Mouse (Mus musculus) midbrain, embryonic 15.5 days (tissue): Measurements from ENCODE around the gene Ankrd31. TPM values are rescaled to one million over a fixed set of nuclear protein-coding genes. Genes with fewer than 3 reads are reported as not detected.
A peak's percentile ranks its signal among the peaks of the same experiment; 100 is the strongest.
"Not testable (repeated sequence)": the region's sequence is repeated elsewhere in the genome, so short reads cannot be mapped to it uniquely, and the experiment has no call there.

Source experiments
- ATAC-seq: fragments of 200-750 bp; cut with Nextera tagmentation; replicated peaks from 2 replicates; pipeline ENCODE4 v1.8.0; 2017; ENCODE audit warnings: moderate TSS enrichment
- H3K27ac ChIP-seq: fragments of 300-500 bp; sonication (generic); 2 replicates; pipeline ENCODE4 v1.5.1; 2015; ENCODE audit warnings: mild to moderate bottlenecking, inconsistent platforms
- H3K27me3 ChIP-seq: fragments of 300-500 bp; sonication (generic); replicated peaks from 2 replicates; pipeline ENCODE4 v1.6.1; 2015; ENCODE audit warnings: inconsistent platforms
- H3K36me3 ChIP-seq: fragments of 300-500 bp; sonication (generic); replicated peaks from 2 replicates; pipeline ENCODE4 v1.6.1; 2015; ENCODE audit warnings: inconsistent platforms
- H3K4me1 ChIP-seq: fragments of 300-500 bp; sonication (generic); 2 replicates; pipeline ENCODE4 v1.6.1; 2015; ENCODE audit warnings: inconsistent platforms
- H3K4me2 ChIP-seq: fragments of 300-500 bp; sonication (generic); 2 replicates; pipeline ENCODE4 v1.6.1; 2015; ENCODE audit warnings: inconsistent platforms, mild to moderate bottlenecking, moderate library complexity
- H3K4me3 ChIP-seq: fragments of 300-500 bp; sonication (generic); 2 replicates; pipeline ENCODE4 v1.5.1; 2015; ENCODE audit warnings: mild to moderate bottlenecking, inconsistent platforms
- H3K9ac ChIP-seq: fragments of 300-500 bp; sonication (generic); 2 replicates; pipeline ENCODE4 v1.6.1; 2015; ENCODE audit warnings: mild to moderate bottlenecking, inconsistent platforms
- H3K9me3 ChIP-seq: fragments of 300-500 bp; sonication (generic); 2 replicates; pipeline ENCODE4 v1.6.1; 2016; ENCODE audit warnings: inconsistent platforms
- WGBS: fragments of 180-500 bp; shearing (Covaris S2); methylation state at CpG from one replicate; pipeline ENCODE4 v1.1.7; 2015; ENCODE audit warnings: mixed read lengths; 5-methylcytosine and 5-hydroxymethylcytosine counted together
- polyA plus RNA-seq: library from polyadenylated mRNA; unstranded; fragments of >200 nt; fragmentation: Nextera tagmentation; extraction: Ambion mirVana; gene quantifications from 2 replicates; pipeline ENCODE4 v1.2.1, GENCODE M21; 2015

The Ankrd31 gene
- polyA plus RNA-seq, 1 experiment from 2014 or later = 0.06 TPM

DNA sequence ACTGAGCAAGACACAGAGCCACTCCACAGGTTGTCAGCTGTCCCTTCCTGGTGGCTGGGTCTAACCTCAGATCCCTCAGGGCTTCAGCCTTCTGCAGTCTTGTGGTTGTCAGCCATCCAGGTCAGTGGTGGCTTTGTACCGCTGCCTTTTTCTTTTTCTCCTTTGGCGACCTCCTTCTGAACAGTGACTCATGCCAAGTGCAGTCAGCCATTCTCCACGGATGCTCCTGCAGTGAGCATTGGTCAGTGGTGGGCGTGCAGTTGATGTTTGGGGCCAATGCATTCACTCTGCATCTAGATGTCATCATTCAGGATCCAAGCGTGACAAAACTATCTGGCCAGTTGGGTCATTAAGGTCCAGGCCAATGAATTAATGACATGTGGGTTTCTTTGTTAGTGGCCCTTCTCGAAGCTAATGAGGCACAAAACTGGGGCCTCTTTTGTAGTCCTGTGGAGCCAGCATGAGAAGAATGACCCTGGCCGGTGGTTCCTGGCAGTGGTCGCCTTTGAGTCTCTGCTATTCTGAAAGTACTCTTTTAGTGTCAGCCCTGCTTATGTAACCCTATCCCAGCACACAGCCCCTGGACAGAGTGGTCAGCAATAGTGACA is 180.5 kb downstream of the Ankrd31 start:
- no peak overlapping the region for H3K9ac ChIP-seq
- H3K9me3 ChIP-seq = no peaks in the 10 kb centered on the region
- H3K36me3 ChIP-seq = no peaks in the 10 kb centered on the region
- 19% methylated on average over 8 of the region's 8 CpGs for WGBS
- no peak overlapping the region for H3K4me3 ChIP-seq
- no peak overlapping the region for H3K4me2 ChIP-seq
- H3K4me1 ChIP-seq = peaks cover 14% of the 10 kb centered on the region
- H3K27ac ChIP-seq = no peak overlapping the region
- H3K27me3 ChIP-seq = peaks cover 26% of the 10 kb centered on the region
- ATAC-seq = no peak

DNA sequence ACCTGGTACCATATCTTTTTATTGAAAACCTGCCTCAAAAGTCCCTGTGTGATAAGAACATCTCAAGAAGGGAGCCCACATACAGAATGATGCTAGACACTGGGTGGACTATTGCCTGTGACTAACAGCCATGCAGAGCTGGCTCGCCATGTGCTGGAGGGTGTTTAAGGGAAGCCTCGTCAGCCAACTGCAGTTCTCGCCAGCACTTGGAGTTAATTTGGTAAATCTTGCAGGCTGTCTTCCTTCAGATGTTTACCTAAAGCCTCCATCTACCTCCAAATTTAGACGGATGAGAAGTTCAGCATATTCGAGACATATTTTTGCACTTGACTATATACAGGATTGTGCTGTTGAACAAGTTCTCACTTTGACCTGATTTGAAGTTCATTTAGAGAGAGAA is 184.7 kb downstream of the Ankrd31 start:
- H3K4me1 ChIP-seq = no peaks in the 10 kb centered on the region
- H3K27ac ChIP-seq = no peak overlapping the region
- no peak for ATAC-seq
- no peaks in the 10 kb centered on the region for H3K36me3 ChIP-seq
- no peak overlapping the region for H3K9ac ChIP-seq
- no peaks in the 10 kb centered on the region for H3K27me3 ChIP-seq
- H3K4me2 ChIP-seq = no peak overlapping the region
- H3K9me3 ChIP-seq = no peaks in the 10 kb centered on the region
- WGBS = 90% methylated on average over 5 of the region's 5 CpGs
- H3K4me3 ChIP-seq = no peak overlapping the region

DNA sequence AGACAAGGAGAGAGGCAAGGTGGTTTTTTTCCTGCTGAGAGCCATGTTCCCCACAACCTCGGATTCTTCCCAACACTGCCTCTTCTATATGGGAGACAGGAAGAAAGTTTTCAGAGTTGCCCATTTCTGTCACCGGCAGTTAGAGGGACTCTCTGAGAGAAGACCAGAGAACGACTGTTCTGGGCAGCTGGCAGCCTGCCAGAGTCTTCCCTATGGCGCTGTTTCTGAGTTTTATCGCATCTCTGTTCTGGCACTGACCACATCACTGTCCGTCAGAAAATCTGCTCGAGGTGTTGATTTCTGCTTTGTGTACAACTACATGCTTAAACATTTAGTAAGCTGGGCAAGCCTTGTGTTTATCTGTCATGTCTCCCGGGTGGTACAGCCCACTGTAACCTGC is 185.3 kb downstream of the Ankrd31 start:
- no peak overlapping the region for H3K4me2 ChIP-seq
- H3K27me3 ChIP-seq = no peaks in the 10 kb centered on the region
- H3K36me3 ChIP-seq = no peaks in the 10 kb centered on the region
- ATAC-seq = no peak
- no peaks in the 10 kb centered on the region for H3K9me3 ChIP-seq
- 70% methylated on average over 8 of the region's 8 CpGs for whole genome bisulfite sequencing
- no peaks in the 10 kb centered on the region for H3K4me1 ChIP-seq
- no peak overlapping the region for H3K9ac ChIP-seq
- H3K27ac ChIP-seq = no peak overlapping the region
- H3K4me3 ChIP-seq = no peak overlapping the region

DNA sequence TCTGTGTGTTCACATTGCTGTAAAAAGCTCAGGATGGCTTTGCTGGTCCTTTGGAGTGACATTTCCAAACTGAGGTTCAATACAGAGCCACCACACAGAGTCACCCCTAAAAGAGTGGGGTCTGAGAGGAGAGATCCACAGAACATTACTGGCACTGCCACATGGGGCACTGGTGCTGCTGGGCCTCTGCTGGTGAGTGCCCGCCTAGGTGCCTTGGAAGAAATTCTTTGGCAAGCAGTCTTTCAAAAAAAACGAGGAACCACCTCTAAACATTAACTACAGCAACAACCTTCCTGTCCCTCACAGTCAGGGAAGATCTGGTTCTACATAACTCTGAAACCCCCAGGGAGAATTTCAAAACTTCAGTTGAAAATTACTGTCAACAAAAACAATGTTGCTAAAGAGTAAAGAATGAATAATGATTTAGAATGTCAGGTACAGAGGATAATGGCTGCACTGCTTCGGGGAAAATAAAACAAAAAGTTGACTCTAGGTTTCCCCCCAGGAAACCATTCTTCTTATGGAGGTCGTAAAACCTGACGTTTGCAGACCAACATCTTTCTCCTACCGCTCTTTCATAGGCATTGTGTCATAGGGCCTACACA is 188.2 kb downstream of the Ankrd31 start:
- Histone ChIP-seq H3K27ac (no peak overlapping the region), H3K27me3 (no peaks in the 10 kb centered on the region), H3K4me1 (no peaks in the 10 kb centered on the region), H3K36me3 (no peaks in the 10 kb centered on the region), H3K4me3 (no peak overlapping the region), H3K4me2 (no peak overlapping the region), H3K9ac (no peak overlapping the region), H3K9me3 (no peaks in the 10 kb centered on the region)
- ATAC-seq = no peak
- 68% methylated on average over 6 of the region's 6 CpGs for WGBS

DNA sequence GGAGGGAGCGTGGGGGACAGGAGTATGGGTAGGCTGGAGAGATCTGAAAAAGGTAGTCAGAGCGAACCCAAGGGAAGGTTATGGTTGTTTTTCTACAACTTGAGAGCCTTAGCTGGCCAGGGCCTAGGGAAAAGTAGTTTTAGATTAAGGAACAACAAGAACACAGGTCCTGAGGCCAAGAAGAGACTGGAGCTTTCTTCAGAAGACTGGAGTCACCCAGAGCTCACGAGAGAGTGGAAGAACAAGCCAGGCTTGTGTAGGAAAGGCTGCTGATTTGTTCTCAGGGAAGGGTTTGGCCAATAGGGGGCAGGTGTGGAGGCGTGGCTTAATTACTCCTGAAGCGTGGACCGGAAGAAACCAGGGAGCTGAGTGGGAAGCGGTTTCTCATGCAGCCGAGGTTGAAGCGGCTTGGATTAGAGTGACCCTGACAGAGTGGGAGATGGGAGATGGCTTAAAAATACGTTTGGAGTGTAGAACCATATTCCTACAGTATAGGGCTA is 189.0 kb downstream of the Ankrd31 start:
- no peak for ATAC-seq
- H3K36me3 ChIP-seq = no peaks in the 10 kb centered on the region
- H3K9ac ChIP-seq = no peak overlapping the region
- H3K27me3 ChIP-seq = no peaks in the 10 kb centered on the region
- no peaks in the 10 kb centered on the region for H3K4me1 ChIP-seq
- H3K4me3 ChIP-seq = no peak overlapping the region
- H3K9me3 ChIP-seq = no peaks in the 10 kb centered on the region
- WGBS = 75% methylated on average over 10 of the region's 10 CpGs
- no peak overlapping the region for H3K4me2 ChIP-seq
- no peak overlapping the region for H3K27ac ChIP-seq

DNA sequence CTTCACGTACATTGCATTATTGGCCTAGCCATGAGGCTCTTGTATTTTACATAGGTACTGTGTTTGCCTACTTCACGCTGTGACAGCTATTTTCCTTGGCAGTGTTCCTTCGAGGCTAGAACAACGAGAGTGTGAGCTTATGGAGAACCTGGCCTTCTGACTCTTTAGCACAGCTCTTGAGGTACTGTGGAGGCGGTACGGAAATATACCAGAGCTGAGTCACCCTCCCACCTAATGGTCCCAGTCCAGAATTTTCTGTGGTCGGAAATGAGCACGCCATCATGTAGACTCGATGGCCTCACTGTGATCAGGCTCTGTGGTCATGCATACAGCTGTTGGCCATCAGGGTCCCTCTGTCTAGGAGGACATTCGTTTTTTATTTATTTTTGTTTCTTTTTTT is 191.6 kb downstream of the Ankrd31 start:
- H3K9ac ChIP-seq = no peak overlapping the region
- no peaks in the 10 kb centered on the region for H3K9me3 ChIP-seq
- 88% methylated on average over 10 of the region's 10 CpGs for WGBS
- no peak overlapping the region for H3K4me2 ChIP-seq
- H3K27ac ChIP-seq = no peak overlapping the region
- ATAC-seq = no peak
- no peaks in the 10 kb centered on the region for H3K36me3 ChIP-seq
- peaks cover 5% of the 10 kb centered on the region; the same call in 1 of the 2 replicates for H3K4me1 ChIP-seq
- no peaks in the 10 kb centered on the region for H3K27me3 ChIP-seq
- H3K4me3 ChIP-seq = no peak overlapping the region

DNA sequence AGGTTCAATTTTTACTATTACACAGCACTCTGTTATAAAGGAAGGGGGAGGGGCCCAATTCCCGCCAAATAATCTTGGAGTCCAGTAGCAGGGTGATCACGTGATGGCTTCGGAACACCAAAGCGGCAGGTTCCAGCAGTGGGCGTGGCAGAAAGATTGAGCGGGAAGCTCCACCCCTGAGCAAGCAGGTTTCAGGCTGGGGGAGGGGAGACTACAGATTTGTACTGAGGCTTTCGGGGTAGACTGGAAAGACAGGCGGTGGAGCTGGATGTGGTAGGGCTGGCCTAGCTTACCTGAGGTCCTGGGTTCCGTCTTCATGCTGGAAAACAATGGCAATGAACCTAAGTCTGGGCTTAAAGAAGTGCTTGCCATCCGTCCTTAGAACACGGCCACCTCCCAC is 193.4 kb downstream of the Ankrd31 start:
- not testable (repeated sequence) for H3K9ac ChIP-seq, H3K4me1 ChIP-seq, H3K27ac ChIP-seq, H3K4me3 ChIP-seq, H3K4me2 ChIP-seq, ATAC-seq, H3K9me3 ChIP-seq, H3K36me3 ChIP-seq, H3K27me3 ChIP-seq
- 88% methylated on average over 11 of the region's 11 CpGs for WGBS

DNA sequence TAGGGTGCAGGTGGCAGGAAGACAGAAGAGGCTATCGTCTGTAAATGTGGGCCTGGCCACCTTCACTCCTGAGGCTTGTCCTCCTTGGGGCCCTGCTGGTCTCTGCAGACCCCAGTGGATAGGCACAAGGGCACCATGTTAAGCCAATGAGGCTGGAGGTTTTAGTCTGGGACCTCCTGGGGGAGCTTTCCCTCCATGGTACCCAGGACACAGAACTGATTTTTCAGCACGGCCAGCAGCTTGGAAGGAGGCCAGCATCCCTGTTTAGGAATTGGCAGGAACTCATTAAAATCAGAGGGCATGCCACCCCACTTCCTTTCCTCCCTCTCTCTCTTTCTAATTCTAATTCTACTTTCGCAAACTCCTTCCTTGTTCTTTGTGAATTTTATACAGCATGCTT is 195.5 kb downstream of the Ankrd31 start:
- no peak for ATAC-seq
- no peak overlapping the region for H3K4me2 ChIP-seq
- peaks cover 5% of the 10 kb centered on the region; the same call in 1 of the 2 replicates for H3K4me1 ChIP-seq
- H3K27me3 ChIP-seq = no peaks in the 10 kb centered on the region
- 30% methylated on average over 3 of the region's 3 CpGs for WGBS
- H3K9me3 ChIP-seq = no peaks in the 10 kb centered on the region
- no peaks in the 10 kb centered on the region for H3K36me3 ChIP-seq
- no peak overlapping the region; the same call in 1 of the 2 replicates for H3K27ac ChIP-seq
- no peak overlapping the region for H3K4me3 ChIP-seq
- no peak overlapping the region for H3K9ac ChIP-seq

DNA sequence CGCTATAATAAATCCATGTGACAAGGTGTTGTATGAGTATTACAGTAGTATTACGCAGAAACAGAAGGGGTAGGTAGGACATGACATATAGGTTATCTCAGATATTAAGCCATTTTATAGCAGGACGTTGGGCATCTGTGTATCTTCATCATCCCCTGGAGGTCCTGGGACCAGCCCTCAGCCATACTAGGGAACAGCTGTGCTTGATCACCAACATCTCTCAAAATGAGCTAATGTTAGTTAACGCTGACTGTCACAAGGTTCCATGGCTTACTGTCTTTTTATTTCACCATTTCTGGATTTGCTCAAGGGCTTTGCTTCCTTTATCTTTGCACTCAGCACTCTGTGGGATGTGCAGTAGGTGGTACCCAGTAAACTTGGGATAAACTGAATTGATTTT is 197.7 kb downstream of the Ankrd31 start:
- no peak for ATAC-seq
- Histone ChIP-seq H3K9me3 (no peaks in the 10 kb centered on the region), H3K4me3 (no peak overlapping the region), H3K4me1 (peaks cover 5% of the 10 kb centered on the region; the same call in 1 of the 2 replicates), H3K27me3 (no peaks in the 10 kb centered on the region), H3K36me3 (no peaks in the 10 kb centered on the region), H3K9ac (no peak overlapping the region), H3K4me2 (no peak overlapping the region), H3K27ac (no peak overlapping the region)
- 91% methylated on average over 4 of the region's 4 CpGs for WGBS

DNA sequence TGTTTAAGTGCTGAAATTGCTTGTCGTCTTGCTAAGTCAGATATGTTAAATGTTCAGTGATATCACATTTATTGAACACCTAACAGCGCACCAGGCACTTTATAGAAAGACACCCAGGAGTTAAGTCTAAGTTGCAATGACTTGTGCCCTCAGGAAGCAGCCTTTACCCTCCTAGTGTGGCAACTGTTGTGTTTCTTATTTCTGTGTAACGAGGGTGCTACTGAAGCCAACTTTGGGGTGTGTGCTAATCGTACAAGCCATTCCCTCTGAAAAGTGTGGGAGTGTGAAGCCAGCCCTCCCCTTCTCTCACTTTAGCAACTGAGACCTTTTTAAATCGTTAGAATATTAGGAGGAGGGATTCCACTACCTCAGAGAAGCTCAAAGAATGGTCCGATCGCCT is 199.7 kb downstream of the Ankrd31 start:
- H3K4me3 ChIP-seq = no peak overlapping the region
- H3K4me2 ChIP-seq = no peak overlapping the region
- no peaks in the 10 kb centered on the region for H3K27me3 ChIP-seq
- peaks cover 11% of the 10 kb centered on the region; the same call in 1 of the 2 replicates for H3K4me1 ChIP-seq
- H3K36me3 ChIP-seq = no peaks in the 10 kb centered on the region
- no peak overlapping the region for H3K9ac ChIP-seq
- 91% methylated on average over 7 of the region's 7 CpGs for WGBS
- no peak for ATAC-seq
- no peaks in the 10 kb centered on the region for H3K9me3 ChIP-seq
- H3K27ac ChIP-seq = no peak overlapping the region

DNA sequence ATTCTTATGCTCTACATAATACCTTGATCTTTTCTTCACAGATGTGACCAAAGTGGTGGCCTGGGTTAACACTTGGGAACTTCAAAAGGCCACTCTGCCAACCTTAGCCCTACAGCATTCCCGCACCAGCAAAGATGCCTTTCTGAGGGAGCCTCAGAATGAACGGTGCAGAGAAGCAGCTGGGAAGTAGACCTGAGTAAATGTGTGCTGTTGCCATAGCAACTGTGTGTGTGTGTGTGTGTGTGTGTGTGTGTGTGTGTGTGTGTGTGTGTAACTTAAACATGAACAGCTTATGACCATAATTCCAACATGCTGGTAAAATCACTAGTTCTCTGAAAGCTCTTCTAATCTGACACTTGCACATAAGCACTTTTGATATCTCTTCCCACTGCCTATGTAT is 203.8 kb downstream of the Ankrd31 start:
- 27% methylated on average over 2 of the region's 2 CpGs for WGBS
- no peak overlapping the region for H3K27ac ChIP-seq
- no peaks in the 10 kb centered on the region for H3K36me3 ChIP-seq
- no peaks in the 10 kb centered on the region for H3K9me3 ChIP-seq
- H3K4me3 ChIP-seq = no peak overlapping the region
- ATAC-seq = peak; percentile 93
- no peaks in the 10 kb centered on the region for H3K27me3 ChIP-seq
- 0 out of 2 replicates have a peak, but pooled peaks cover 6% of the 10 kb centered on the region for H3K4me1 ChIP-seq
- no peak overlapping the region for H3K4me2 ChIP-seq
- H3K9ac ChIP-seq = no peak overlapping the region

DNA sequence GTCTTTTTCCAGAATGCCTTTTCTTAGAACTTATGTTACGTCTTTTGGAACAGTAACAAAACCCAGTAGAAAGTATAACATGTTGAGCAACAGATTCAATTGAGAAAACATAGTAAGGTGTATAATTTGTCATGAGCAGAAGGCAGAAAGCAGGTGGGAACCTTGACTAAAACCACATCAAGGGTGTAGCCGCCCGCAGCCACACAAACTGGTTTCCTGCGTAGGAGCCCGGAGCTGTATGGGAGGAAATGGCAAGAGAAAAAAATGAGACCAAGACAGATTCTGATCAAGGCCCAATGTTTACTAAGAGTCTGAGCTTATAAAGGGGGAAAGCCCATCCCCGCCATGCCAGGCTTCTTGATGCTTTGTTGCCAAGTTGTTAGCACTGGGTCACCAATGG is 208.4 kb downstream of the Ankrd31 start:
- WGBS = 95% methylated on average over 6 of the region's 6 CpGs
- Histone ChIP-seq H3K4me2 (no peak overlapping the region), H3K27me3 (no peaks in the 10 kb centered on the region), H3K9ac (no peak overlapping the region), H3K4me1 (0 out of 2 replicates have a peak, but pooled peaks cover 4% of the 10 kb centered on the region), H3K9me3 (no peaks in the 10 kb centered on the region), H3K27ac (no peak overlapping the region), H3K36me3 (no peaks in the 10 kb centered on the region), H3K4me3 (no peak overlapping the region)
- no peak for ATAC-seq
